In the genomic region with DNA sequence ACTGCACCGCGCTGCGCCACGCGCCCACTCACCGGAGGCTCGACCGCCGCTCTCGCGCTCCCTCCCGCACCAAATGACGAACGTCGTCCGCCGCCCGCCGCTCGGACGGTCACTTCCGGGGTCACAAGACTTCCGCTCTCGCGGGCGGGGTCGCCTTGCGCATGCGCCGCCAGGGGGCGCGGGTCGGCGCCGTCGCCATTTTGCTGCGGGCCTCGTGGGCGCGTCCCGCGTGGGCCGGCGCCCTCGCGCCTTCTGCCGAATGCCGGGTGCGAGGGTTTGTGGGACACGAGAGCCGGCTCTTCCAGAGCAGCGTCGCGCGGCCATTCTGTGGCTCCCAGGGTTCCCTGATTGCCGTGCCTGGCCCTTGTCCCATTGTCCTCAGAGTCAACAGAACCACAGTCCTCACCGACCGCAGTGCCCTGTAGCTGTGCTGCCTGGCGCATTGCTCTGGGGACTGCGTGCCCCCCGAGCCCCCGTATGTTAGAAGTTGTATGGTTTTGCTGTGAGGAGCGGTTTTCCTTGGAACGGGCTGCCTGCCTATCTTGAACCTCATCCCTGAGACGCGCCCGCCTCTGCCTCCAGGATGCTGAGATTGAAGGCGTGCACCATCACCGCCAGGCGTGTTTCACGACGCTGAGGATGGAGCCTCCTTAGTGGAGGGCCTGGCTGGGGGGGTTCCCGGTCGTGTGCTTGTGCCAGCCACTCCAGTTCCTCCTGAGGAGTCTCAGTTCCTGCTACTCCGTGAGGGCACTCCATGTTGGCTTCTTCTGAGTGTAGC, we compare ENCODE assay signal across 7 mouse cellular contexts. TPM values are rescaled to one million over a fixed set of nuclear protein-coding genes. Genes with fewer than 3 reads are reported as not detected.
DNase-seq lines count a peak whose midpoint lies in the region; ATAC-seq and TF ChIP-seq lines count a peak whose summit lies in the region.

A gene (minus strand): TSS at position 135 of the 778 bp plus-strand sequence.

- H3K27me3 ChIP-seq in embryonic facial prominence, embryonic 12.5 days, result no peaks in the 10 kb centered on the region
- H3K27me3 ChIP-seq in kidney, adult 2 months (replicated peaks; ENCODE audit: control insufficient read depth, insufficient read depth, low read length), result no peaks in the 10 kb centered on the region
- H3K27me3 ChIP-seq in limb, embryonic 11.5 days (ENCODE audit: control insufficient read depth, insufficient read depth, low read length), result no peaks in the 10 kb centered on the region
- no peaks in the 10 kb centered on the region for H3K27me3 ChIP-seq in midbrain, embryonic 13.5 days

- 0 out of 2 replicates have a peak, but pooled peaks have one; percentile 25 for ATAC-seq in embryonic facial prominence, embryonic 12.5 days (ENCODE audit: insufficient number of reproducible peaks, insufficient read depth, low FRiP score, low TSS enrichment)
- ATAC-seq in limb, embryonic 11.5 days (ENCODE audit: insufficient number of reproducible peaks, low FRiP score, low TSS enrichment, low read depth), result no peak; the same call in 1 of the 2 replicates
- ATAC-seq in midbrain, embryonic 13.5 days, result peak; percentile 72

- WGBS in embryonic facial prominence, embryonic 12.5 days, result 5% methylated on average over 75 of the region's 75 CpGs
- 4% methylated on average over 73 of the region's 75 CpGs for WGBS in kidney, adult 2 months
- WGBS in limb, embryonic 11.5 days, result 5% methylated on average over 73 of the region's 75 CpGs
- 4% methylated on average over 69 of the region's 75 CpGs for WGBS in midbrain, embryonic 13.5 days

- peaks cover 27% of the 10 kb centered on the region for H3K4me1 ChIP-seq in embryonic facial prominence, embryonic 12.5 days
- H3K4me1 ChIP-seq in kidney, adult 2 months (ENCODE audit: control insufficient read depth, insufficient read depth, low read length), result peaks cover 34% of the 10 kb centered on the region
- H3K4me1 ChIP-seq in limb, embryonic 11.5 days (ENCODE audit: control insufficient read depth, insufficient read depth, low read length), result peaks cover 12% of the 10 kb centered on the region
- peaks cover 32% of the 10 kb centered on the region for H3K4me1 ChIP-seq in midbrain, embryonic 13.5 days (replicated peaks)

- peak; percentile 26; the same call in 1 of the 2 replicates for TF ChIP-seq CTCF in kidney, adult 2 months (conservative IDR thresholded peaks at IDR 0.05; ENCODE audit: insufficient read depth, insufficient read length, low read depth, low read length)

- H3K36me3 ChIP-seq in embryonic facial prominence, embryonic 12.5 days, result peaks cover 58% of the 10 kb centered on the region
- H3K36me3 ChIP-seq in kidney, adult 2 months (ENCODE audit: control insufficient read depth, insufficient read depth, low read length), result peaks cover 3% of the 10 kb centered on the region
- H3K36me3 ChIP-seq in limb, embryonic 11.5 days (ENCODE audit: control insufficient read depth, insufficient read depth, low read length), result peaks cover 32% of the 10 kb centered on the region
- peaks cover 60% of the 10 kb centered on the region for H3K36me3 ChIP-seq in midbrain, embryonic 13.5 days

- peak within 1 kb of the TSS; percentile 95 for H3K4me2 ChIP-seq in embryonic facial prominence, embryonic 12.5 days (replicated peaks)
- peak within 1 kb of the TSS; percentile 96 for H3K4me2 ChIP-seq in limb, embryonic 11.5 days (ENCODE audit: low read depth, severe bottlenecking)
- H3K4me2 ChIP-seq in midbrain, embryonic 13.5 days (replicated peaks), result peak within 1 kb of the TSS; percentile 94

- H3K9ac ChIP-seq in embryonic facial prominence, embryonic 12.5 days, result peak within 1 kb of the TSS; percentile 98
- H3K9ac ChIP-seq in limb, embryonic 11.5 days (ENCODE audit: low read length), result peak within 1 kb of the TSS; percentile 96
- peak within 1 kb of the TSS; percentile 96 for H3K9ac ChIP-seq in midbrain, embryonic 13.5 days (replicated peaks)

- DNase-seq in adrenal gland, postnatal 14 days, result peak; percentile 95
- DNase-seq in heart, adult 18-20 months, result peak; percentile 92 to 93
- peak; percentile 91 for DNase-seq in kidney, adult 2 months
- peak; percentile 90 for DNase-seq in limb, embryonic 11.5 days (ENCODE audit: low spot score)
- DNase-seq in spleen, adult 12 weeks (ENCODE audit: low spot score), result peak; percentile 83

- H3K4me3 ChIP-seq in embryonic facial prominence, embryonic 12.5 days, result peak within 1 kb of the TSS; percentile 92
- peak within 1 kb of the TSS; percentile 95 for H3K4me3 ChIP-seq in kidney, adult 2 months (ENCODE audit: insufficient read depth, low read depth, low read length)
- H3K4me3 ChIP-seq in limb, embryonic 11.5 days (ENCODE audit: low read depth, low read length), result peak within 1 kb of the TSS; percentile 85
- peak within 1 kb of the TSS; percentile 94 for H3K4me3 ChIP-seq in midbrain, embryonic 13.5 days (replicated peaks)

- peak within 1 kb of the TSS; percentile 92 for H3K27ac ChIP-seq in embryonic facial prominence, embryonic 12.5 days
- peak within 1 kb of the TSS; percentile 98 for H3K27ac ChIP-seq in kidney, adult 2 months (ENCODE audit: insufficient read depth, low read depth, low read length)
- peak within 1 kb of the TSS; percentile 78 for H3K27ac ChIP-seq in limb, embryonic 11.5 days (replicated peaks; ENCODE audit: low read depth, low read length)
- H3K27ac ChIP-seq in midbrain, embryonic 13.5 days, result peak within 1 kb of the TSS; percentile 96

- no peaks in the 10 kb centered on the region; the same call in 1 of the 2 replicates for H3K9me3 ChIP-seq in embryonic facial prominence, embryonic 12.5 days
- H3K9me3 ChIP-seq in limb, embryonic 11.5 days (ENCODE audit: control insufficient read depth, low read length), result peaks cover 2% of the 10 kb centered on the region; the same call in 1 of the 2 replicates
- H3K9me3 ChIP-seq in midbrain, embryonic 13.5 days, result no peaks in the 10 kb centered on the region

- TF ChIP-seq POLR2A in kidney, adult 2 months (IDR thresholded peaks at IDR 0.05; ENCODE audit: low read depth, low read length), result peak; percentile 66

RNA-seq across cellular contexts. Expression of the gene that starts here (rescaled TPM):
- total RNA-seq in adrenal gland, postnatal 14 days (2021), result 268 and 310 TPM in 2 replicates
- 561 and 568 TPM in 2 replicates for polyA plus RNA-seq in embryonic facial prominence, embryonic 12.5 days (2016; fragmentation: Nextera tagmentation; extraction: Ambion mirVana)
- 100 to 1,000 TPM; 133 to 144 TPM for total RNA-seq in heart, adult 18-20 months (2021)
- 543 and 613 TPM in 2 replicates for polyA plus RNA-seq in kidney, adult 2 months (2012; rRNA removed)
- polyA plus RNA-seq in limb, embryonic 11.5 days (2014; fragmentation: Nextera tagmentation; extraction: Ambion mirVana), result 593 and 597 TPM in 2 replicates
- 452 and 461 TPM in 2 replicates for polyA plus RNA-seq in midbrain, embryonic 13.5 days (2015; fragmentation: Nextera tagmentation; extraction: Ambion mirVana)
